Mouse (Mus musculus) thymus, postnatal 0 days (tissue): ENCODE data around the gene Tesk1. TPM values are rescaled to one million over a fixed set of nuclear protein-coding genes. Genes with fewer than 3 reads are reported as not detected.

Experiments
- DNase-seq: peaks from one replicate; pipeline ENCODE4 v3.0.0-alpha.2; 2015; ENCODE audit warnings: low spot score
- polyA plus RNA-seq: library from polyadenylated mRNA; unstranded; fragments of >200 nt; fragmentation: Nextera tagmentation; extraction: Ambion mirVana; gene quantifications from 2 replicates; pipeline ENCODE4 v1.2.1, GENCODE M21; 2015

Tesk1 gene
- 2.1 and 2.8 TPM in 2 replicates for polyA plus RNA-seq

GRCm38 (mm10) chr4:43441639-43442038, at the start of gene Tesk1:
Gene Tesk1 (plus strand): TSS chr4:43441939.
- DNase-seq: no peak

- DNase-seq: no peak
Measured at GRCm38 (mm10) chr4:43394345-43394891, 47.3 kb upstream of the Tesk1 start.

- DNase-seq: no peak
Measured at GRCm38 (mm10) chr4:43395147-43395546, 46.6 kb upstream of the Tesk1 start.

DNA sequence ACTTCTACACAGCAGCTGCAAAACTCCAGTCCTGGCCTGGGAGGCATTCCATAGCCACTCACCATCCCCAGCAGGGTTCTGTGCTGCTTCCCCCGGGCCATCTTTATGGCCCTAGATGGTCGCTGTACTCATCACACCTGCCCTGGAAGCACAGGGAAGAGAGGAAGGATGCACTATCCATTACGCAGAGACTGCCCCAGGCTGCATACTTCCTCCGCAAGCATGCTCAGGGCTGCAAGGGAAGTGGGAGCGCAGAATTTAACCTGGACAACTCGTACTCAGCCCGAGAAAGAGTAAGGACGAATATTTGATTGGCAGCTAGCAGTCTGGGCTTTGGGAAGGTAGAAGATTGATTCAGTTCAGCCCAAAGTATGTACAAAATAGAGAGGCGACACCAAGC, 45.9 kb upstream of the Tesk1 start:
- no peak for DNase-seq

GRCm38 (mm10) chr4:43396381-43396780, 45.4 kb upstream of the Tesk1 start:
- no peak for DNase-seq

DNA sequence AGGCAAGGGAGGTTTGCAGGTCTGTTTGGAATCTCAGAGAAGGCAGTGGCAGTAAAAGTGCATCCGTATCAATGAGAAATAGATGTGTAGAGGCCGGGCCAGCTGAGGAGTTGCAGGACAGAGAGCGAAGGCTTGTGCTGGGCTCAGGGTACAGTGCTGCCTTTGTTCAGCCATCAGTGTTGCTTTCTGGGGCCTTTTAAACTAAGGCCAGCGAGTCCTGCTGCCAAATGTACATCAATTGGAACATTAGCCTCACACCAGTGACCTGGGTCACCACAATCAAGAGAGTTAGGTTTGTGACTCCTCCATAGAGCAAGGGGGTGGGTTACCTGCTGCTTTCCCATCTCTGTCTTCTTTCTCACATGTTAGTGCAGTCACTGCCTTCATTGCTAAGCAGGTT, 43.7 kb upstream of the Tesk1 start:
- no peak for DNase-seq

GRCm38 (mm10) chr4:43398829-43399331, 42.9 kb upstream of the Tesk1 start:
- no peak for DNase-seq

GRCm38 (mm10) chr4:43399391-43400131, 42.2 kb upstream of the Tesk1 start:
- DNase-seq: no peak

GRCm38 (mm10) chr4:43400976-43401375, 40.8 kb upstream of the Tesk1 start:
- no peak for DNase-seq

DNA sequence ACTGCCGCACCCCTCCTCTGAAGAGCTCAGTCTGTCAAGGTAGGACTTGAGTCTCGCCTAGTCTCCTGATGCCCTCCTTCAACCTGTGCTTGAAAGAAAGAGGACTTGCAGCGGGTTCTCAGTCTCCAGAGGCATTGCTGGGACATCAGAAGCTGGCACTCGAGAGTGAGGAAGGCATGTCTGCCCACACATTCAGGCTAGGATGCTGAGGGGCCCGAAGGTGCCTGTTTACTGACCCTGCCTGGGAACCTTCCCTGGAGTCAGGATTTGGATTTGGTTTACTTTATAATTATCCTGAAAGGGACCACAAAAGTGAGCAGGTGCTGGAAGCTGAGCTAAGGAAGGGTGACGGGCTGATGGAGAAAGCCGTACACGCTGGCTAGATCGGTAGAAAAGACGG, 40.3 kb upstream of the Tesk1 start:
- no peak for DNase-seq

DNA sequence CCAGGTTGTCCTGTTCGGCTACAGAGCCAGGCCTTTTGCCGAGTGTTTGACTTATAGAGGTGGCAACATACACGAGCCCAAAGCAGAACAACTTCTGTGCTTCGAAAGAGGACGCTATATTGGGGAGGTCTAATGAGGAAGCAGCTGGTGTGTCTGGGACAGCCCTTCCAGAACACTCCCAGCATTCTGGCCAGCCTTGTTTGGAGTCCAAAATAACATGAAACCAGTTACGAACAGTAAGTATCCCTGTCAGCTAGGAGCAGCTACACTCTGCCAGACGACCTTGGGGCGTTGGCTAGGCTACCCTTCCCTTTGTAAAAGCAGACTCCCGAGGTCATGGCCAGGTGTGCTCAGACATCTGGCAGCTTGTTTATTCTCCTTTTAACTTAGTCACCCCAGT, 39.5 kb upstream of the Tesk1 start:
- no peak for DNase-seq

DNA sequence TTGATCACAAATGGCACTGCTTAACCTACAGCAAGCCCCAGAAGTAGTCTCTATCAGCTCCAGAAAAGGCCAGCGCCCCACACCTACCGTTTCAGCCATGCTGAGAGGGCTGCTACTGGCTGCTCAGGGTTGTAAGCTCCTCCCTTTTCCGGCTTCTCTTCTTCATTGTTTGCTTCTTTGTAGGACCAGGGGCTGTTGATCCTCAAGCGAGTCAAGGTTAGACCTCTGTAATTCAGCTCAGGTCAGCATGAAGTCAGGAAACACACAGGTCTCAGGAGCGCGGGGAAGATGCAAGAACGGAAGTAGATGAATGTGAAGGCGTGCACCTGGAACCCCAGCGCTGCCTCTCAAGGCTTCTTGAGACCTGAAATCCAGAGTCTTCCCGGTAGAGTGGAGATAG, 37.0 kb upstream of the Tesk1 start:
- no peak for DNase-seq

DNA sequence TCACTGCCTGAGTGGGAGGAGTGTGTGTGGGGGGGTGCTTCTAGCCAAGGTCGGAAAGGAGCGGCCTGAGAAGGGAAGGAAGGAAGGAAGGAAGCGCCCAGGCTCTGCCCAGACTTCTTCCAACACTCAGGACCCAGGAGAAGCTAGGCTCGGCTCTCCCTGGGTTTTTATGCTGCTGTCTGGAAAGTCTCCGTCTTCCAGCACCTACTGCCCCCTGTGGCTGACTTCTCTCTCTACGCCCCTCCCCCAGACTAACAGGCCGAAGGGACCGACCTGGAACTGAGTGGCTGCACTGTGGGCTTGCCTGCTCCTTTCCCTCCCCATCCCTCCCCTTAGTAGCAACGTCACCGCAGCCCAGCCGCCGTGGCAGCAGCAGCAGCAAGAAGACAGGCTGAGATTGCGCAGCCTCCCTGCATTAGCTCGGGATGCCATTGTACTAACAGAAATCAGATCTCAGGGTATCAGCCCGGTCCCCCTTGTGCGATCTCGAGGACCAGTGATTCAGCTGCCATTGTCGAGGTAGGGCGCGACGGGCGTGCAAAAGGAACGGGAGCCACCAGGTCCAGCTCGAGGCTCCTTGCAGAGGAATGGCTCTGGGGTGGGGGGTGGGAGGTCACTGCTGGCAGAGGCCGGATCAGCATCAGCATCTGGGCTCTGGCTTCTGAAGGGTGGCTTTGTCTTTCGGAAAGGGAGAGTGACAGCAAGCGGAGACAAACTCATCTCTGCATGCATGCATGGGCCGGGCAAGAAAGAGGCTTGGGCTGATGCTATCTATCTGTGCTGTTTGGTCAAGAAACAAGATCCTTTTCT, 35.4 kb upstream of the Tesk1 start:
- DNase-seq: no peak

DNA sequence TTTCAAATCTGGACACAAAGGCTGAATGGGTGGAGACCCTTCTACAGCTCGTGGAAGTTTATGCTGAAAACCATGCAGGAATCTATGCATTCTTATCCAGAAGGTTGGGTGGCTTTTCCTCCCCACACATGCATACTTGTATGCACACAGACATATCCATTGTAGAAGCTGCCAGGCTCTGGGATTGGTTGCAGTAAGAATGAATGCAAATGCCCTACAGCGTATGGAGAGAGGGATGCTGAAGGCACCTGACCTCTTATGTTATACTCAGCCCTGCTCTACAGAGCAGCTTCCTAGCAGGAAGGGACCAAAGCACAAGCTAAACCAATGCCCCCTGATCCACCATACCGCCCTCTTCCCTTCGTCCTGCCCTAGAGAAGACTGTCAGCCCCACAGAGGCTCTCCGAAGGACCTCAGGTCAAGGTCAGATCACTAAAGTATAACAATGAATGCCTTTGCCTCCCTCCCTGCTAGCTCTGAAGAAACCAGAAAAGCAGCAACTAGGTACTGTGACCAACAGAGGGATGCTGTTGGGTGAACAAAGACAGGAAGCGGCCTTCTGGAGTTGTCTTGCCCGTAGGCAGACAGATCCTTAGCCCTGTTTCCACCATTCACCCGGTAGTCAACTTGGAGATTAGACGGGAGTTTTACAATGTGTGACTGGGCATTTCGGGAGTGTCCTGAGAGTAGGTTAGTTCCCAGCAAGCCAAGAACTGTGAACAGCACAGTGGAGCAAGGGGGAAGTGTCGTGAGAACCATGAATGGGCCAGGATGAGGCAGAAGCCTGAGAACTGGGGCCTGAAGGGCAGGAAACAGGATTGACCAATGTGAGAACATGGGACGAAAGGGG, 34.4 kb upstream of the Tesk1 start:
- no peak for DNase-seq

- no peak for DNase-seq
Measured at GRCm38 (mm10) chr4:43414761-43415160, 27.0 kb upstream of the Tesk1 start.

GRCm38 (mm10) chr4:43415221-43416070, 26.3 kb upstream of the Tesk1 start:
- no peak for DNase-seq

DNA sequence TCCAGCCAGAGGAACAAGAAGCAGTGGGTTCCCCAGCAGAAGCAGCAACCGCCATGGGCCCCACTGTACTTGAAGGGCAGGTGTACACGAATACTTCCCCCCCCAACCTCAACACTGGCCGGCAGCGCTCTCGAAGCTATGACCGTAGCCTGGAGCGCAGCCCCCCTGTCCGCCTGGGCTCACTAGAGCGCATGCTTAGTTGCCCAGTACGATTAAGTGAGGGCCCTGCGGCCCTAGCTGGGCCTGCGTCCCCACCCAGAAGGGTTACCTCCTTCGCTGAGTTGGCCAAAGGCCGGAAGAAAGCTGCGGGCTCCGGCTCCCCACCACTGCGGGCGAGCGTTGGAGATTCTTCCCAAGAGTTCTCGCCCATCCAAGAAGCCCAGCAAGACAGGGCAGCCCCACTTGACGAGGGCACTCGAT, 25.7 kb upstream of the Tesk1 start:
- DNase-seq: no peak

- DNase-seq: no peak
Measured at GRCm38 (mm10) chr4:43417269-43418062, 24.3 kb upstream of the Tesk1 start.

- no peak for DNase-seq
Measured at GRCm38 (mm10) chr4:43418450-43418849, 23.3 kb upstream of the Tesk1 start.
